Mouse (Mus musculus) layer of hippocampus, adult 18-20 months (tissue): ENCODE measurements around the gene Tob2. TPM values are rescaled to one million over a fixed set of nuclear protein-coding genes. Genes with fewer than 3 reads are reported as not detected.
A peak's percentile ranks its signal among the peaks of the same experiment; 100 is the strongest.

Source experiments
- DNase-seq, 2 experiments: peaks; one replicate each; pipeline ENCODE4 v3.0.0; 2022; ENCODE audit warnings: low spot score in 2 of 2
- total RNA-seq, 2 experiments: library from RNA; stranded (reverse); gene quantifications; 2 replicates each; pipeline ENCODE4 v1.2.3; 2021

Gene Tob2
- total RNA-seq, 2 experiments from 2014 or later, result 33.8 to 45.2 TPM

DNA sequence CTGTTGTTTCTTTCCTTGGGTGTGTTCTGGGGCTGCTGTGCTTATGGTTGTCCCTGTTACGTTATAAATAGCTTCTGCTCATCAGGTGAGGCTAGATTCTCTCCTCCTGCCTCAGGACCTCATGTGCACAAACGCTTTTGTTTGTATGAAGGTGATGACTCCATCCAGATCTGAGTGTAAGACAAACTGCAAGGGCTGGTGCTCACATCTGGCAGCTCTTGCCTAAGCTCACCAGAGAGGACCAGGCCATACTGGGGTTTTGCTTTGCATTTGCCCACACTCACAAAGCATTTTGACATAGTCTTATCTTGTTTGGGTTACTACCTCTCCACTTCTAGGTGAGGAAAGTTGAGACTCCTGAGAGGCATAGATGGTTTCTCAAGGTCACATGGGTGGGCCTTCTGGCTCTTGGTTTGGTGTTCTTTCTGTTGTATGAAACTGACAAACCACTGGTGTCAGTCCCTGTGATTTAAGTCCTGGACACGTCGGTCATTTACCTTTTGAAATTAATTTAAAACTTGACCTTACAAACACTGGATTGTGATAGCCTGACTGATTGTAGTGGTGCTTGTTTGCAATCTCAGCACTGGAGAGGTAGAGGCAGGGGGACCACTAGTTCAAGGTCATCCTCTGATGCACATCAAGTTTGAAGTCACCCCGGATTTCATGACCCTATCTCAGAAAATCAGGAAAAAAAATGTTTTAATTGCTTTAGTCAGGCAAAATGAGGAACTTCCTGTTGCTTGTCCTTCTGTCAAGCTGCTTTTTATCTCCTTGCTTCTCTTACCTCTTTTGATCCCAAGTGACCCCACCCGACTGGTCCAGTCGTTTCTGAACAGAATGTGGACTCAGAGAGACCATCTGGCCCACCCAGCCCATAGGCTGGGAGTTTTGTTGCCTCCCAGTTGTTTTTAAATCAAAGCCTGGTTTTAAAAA is 45.6 kb downstream of the Tob2 start:
- DNase-seq, result no peak

DNA sequence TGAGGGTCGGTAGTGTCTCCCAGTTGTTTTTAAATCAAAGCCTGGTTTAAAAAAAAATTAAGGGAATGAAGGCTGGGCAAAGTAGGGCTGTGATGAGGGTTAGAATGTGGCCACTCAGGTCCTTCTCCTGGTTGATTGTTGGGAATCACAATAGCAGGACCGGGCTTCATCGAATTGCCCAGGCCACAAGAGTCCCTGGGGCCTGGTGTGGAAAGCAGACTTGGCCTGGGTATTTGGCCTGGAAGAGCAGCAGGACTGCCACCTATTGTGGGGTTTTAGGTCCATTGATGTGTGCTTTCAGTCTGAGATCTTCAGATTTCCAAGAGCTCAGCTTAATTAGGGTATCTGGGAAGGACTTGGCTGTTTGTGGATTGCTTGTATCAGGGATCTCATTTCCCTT is 46.3 kb downstream of the Tob2 start:
- DNase-seq, result no peak

DNA sequence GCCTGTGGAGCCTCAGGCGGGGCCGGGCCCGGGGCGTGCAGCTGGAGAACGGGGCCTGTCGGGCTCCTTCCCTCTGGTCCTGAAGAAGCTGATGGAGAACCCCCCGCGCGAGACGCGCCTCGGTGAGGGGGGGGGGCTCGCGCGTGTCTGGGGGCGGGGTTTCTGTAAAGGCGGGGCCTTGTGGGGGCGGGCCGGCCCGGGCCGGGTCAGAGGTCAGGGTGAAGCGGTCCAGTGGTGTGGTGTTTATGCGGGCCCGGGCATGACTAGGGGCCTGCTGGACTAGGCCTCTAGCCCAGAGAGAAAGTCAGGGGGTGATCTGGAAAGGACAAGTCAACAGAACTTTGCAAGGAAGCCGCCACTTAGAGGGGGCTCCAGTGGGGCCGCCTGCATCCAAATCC is 47.0 kb downstream of the Tob2 start:
- DNase-seq, result no peak

DNA sequence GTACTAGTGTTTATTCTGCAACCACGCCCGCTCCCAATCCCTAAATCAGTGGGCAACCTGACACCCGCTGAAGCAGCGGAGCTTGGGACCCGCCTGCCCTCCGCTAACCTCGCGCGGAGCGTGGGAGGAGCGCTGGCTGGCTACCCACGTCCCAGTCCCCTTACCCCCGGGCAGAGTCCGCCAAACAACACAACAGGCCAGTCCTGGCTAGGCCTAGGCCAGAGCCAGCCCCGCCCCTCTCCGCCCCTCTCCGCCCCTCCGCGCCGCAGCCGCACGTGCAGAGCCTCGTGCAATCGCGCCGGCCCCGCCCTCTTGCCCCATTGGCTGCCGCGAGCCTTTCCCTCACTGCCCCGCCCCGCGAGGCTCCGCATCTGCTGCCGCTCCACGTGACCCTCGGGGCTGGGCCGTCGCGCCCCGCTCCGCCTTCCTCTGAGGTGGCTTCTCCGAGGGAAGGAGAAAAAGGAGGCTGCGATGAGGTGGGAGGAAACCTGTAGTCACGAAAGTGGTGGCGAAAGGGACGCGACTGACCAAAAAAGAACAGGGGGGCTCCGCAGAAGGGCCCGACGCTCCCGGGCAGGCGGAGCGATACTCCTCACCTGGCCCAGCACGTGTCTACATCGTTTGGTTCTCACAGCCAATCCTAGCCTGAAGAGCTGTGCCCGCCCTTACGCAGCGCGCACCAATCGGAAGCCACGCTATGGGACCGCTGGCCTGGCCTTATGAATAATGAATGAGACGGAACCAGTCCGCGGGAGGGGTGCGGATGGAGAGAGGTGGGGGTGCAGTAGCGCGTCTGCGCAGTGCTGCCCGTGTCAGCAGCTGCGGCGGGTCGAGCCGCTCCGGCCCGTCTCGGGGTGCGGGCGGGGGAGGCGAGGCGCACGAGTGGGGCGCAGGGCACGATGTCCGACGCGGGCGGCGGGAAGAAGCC is 47.7 kb downstream of the Tob2 start:
- DNase-seq, result peak; percentile 98 to 99

DNA sequence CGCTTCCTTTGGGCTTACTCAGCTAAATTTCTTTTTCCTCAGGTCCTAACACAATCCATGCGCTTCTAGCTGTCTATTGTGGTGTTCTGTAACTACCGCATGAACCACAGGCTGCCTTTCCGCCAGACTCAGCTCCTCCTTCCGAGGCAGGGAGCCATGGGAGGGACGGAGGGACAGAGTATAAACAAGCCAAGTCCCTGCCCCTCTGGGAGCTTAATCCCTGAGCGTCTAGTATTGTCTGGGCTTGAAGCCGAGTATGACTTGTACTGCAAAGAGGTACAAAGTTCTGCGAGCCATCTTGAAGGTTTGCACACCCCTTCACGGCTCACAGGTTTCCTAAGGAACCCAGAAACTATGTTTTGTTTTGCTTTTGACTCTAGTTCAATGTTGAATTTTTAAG is 48.4 kb downstream of the Tob2 start:
- DNase-seq, result peak; percentile 59 to 78

DNA sequence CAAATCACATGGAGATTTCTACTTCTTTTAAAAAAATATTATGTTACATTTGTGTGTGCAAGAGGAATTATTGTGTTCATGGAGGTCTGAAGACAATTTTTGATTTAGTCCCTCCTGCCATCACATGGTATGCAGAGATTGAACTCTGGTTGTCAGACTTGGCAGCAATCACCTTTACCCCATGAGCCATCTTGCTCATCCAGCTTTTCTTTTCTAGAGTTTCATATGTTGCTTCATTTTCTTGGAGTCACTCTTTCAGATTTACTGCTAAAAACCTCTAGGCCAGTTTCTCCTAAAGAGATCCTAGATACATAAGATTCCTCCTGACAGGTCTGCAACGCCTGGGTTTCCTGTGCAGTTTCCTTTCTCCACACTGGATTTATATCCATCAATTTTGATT is 49.0 kb downstream of the Tob2 start:
- DNase-seq, result no peak

DNA sequence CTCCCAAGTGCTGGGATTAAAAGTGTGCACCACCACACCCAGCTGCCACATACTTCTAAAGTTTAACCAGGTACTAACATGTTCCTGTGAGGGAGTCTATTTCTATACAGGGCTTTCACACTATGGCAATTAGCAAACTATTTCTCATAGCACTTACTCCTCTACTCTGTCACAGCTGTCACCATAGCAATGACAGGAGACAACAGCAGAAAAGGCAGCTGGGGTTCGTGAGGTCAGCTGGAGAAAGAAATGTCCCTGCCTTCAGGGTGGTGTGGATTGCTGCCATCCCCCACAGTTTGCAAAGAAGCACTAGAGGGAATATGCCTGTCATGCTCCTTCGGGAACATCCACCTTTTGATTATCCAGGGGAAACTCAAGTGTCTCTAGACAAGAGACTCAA is 49.8 kb downstream of the Tob2 start:
- no peak for DNase-seq

DNA sequence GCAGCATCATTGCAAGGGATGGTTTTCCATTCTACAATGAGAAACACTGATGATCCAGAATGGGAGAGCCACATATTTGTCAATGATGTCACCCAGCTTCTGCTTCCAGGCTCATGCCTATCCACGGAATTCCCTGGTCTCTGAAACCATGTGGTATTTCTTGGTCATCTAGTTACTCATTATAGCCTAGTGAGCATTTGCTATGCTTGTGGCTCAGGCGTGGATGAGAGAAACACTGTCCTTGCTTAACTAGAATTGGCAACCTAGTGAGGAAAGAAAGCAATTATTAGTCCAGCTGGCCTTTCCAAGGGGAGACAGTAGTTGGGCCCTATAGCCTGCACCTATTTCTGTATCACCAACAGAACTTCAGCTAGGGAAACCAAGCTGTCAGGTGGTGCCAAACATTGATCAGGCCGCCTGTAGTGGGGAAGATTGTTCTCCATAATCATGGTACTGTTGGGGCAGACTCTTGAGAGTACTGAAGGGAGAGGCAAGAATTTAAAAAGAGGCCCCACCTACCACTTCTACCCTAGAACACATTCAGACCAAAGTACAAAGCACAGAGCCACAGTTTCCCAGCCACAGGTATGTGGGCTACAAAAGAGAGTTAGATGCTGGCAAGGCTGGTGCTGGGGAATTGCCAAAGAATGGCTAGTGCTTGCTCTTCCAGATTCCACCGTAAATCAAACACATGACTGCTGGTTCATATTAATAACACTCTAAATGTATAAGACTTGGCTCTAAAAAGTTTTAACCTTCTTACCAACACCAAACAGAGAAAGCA is 51.8 kb downstream of the Tob2 start:
- DNase-seq, result no peak

DNA sequence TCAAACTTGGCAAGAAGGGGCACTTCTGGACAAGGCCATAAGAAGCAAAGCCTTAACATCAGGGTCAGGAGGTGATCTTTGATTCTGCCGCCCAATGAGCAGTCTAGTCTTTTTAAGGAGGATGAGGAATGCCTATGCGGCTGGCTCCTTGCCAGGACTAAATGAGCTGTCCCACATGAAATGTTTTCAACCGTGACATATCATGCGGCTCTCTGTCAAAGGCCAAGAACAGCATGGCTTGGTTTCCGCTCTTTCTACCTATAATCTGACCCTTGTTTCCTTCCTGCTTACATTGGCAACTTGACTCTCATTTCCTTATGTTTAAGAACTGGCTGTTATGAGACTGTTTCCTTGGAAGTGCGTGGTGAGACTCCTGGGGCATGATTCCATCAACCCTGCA is 53.0 kb downstream of the Tob2 start:
- no peak for DNase-seq

DNA sequence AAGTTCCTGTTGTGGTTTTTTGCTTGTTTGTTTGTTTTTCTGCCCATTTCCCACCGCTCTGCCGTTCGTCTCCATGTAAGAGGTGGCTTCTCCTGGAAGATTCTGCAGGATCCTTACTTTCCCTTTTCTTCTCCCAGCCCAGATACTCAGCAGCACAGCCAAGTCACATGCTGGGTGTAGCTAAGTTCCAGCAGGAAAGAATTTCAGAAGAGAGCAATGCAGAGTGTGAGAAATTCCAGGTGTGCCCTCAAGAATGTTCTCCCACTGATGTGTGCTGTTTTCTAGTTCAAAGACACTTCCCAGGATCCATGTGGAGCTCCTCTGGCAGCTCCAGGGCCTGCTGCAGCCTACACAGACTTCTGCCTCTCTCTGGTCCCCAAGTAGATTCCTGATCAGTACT is 53.7 kb downstream of the Tob2 start:
- no peak for DNase-seq

DNA sequence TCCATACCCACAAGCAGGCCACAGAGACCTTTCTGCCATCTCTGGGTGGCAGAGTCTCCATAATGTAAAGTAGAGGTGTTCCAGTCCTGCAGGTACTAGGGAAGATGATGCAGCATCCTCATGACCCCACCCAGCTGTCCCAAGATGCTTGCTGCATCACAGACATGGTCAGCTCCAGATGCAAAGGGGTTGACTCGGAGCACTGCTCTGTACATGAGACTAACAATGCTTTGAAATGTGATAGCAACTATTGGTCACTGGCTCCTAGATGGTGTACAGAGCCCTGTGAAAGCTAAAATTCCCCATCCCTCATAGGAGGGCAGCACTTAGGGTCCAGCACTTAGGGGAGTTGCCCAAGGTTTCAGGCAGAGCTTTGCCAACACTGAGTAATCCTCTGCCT is 54.4 kb downstream of the Tob2 start:
- DNase-seq, result no peak

DNA sequence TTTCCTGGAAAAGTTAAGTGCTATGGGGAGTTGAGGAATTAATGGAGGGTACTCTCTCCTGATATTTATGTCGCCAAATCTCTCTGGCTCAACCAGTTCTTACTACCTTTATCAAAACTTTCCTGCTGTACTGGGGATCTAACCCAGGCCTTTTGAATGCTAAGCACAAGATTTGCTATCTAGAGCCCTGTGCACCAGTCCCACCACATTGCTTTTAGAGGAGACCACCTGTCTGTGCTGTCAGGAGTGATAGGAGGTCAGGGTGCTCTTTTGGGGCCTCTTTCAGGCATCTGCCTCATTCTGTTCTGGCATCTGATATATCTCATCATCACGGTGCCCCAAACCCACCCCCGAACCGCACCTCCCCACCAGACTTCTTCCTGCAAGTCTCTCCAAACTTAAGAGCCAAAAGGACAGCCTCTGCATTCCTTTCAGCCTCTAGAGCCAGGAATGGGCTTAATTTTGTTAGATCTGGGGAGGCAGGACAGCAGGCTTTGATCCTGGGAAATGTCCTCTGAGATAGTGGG is 55.1 kb downstream of the Tob2 start:
- no peak for DNase-seq

DNA sequence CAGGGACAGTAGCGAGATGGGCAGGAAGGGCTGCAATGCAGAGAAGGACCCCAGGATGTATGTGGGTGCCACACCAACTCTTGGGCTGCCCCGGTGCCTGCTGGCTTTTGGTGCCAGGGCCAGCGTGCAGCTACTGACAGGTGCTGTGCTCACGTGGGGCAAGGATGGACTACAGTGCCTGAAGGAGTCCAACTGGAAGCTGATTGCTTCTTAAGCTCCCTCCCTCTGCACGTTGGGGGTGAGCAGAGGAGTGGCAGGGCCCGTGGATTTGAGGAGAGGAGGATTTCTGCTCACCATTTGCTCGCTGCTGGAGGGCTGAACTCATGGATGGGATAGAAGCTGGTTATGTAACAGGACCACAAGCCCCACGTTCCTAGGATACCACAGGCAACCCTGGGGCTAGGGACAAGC is 55.6 kb downstream of the Tob2 start:
- peak; percentile 46 to 57 for DNase-seq

DNA sequence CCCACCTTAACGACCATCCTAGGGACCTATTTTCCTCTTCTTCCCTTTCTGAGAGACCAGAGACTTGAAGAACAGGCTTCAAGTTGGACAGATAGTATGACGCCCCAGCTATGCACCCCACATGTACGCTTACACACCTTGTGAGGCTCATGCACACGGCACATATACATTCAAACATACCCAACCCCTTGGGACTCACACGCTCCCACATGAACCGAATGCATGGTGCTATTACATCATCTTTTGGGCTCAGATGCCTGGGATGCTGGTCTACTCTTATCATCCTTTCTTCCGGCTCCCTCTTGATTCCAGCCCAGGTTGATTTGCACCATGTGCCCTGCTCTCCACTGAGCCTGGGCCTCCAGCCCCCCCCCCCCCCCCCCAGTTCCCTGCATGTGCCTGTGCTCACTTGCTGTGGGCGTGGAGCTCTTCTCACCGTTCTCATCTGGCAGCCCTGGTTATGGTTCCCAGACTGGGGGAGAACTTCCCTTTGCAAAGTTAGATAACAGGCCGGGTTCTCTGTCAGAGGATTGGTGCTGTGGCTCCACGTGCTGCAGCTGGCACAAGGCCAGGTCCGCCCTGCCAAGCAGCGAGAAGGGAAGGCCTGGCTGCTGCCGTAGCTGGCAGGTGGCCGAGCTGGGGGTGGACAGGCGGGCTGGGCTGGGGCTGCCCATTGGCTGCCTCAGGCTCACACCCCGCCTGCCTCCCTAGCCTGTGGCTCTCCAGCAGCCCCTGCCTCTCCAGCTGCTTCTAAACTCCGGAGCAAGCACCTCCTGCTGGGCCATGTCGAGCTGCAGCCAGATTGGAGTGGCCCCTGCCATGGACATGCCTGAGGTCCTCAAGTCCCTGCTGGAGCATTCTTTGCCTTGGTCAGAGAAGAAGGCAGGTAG is 56.4 kb downstream of the Tob2 start, which contains the start of gene Tef:
Gene Tef (plus strand): TSS at position 421 of the 890 bp plus-strand sequence.
- peak; percentile 100 for DNase-seq

DNA sequence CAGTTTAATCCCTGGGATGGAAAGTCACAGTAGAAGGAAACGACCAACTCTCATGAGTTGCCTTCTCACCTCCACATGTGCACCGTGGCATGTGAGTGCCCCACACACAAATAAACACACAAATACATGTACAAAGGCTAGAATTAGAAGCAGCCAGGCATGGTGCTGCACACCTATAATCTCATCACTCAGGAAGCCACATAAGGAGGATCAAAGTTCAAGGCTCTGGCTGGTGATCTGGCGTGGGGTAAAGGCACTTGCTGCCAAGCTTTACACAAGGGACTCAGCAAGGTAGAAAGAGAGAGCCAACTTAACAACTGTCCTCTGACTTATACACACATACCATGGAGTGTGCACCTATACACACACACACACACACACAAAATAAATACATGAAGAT is 58.2 kb downstream of the Tob2 start:
- DNase-seq, result no peak

DNA sequence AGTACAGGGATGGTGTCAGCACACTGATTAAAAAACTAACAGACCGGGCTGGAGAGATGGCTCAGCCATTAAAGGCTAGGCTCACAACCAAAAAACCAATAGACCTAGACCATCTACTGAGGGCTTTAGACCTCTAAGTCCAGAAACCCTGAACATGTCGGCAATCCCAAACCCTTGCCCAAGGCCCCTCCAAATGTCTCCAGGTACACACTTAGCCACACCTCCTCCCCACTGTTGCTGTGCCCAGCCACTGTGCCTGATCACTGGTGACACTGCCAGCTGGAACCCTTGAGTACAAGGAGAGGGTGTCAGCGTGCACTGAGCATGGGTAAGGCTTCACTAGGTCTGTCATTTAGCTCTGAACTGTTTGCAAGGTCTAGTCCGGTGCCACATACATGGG is 60.2 kb downstream of the Tob2 start:
- DNase-seq, result no peak
